Mouse (Mus musculus) cerebellum, postnatal 25 days (tissue): Measurements from ENCODE around the gene Sergef.

ENCODE experiments used
- DNase-seq, 2 experiments: peaks; one replicate each; pipeline ENCODE4 v3.0.0; 2021; ENCODE audit warnings: mixed read lengths in 2 of 2

The Sergef gene

DNA sequence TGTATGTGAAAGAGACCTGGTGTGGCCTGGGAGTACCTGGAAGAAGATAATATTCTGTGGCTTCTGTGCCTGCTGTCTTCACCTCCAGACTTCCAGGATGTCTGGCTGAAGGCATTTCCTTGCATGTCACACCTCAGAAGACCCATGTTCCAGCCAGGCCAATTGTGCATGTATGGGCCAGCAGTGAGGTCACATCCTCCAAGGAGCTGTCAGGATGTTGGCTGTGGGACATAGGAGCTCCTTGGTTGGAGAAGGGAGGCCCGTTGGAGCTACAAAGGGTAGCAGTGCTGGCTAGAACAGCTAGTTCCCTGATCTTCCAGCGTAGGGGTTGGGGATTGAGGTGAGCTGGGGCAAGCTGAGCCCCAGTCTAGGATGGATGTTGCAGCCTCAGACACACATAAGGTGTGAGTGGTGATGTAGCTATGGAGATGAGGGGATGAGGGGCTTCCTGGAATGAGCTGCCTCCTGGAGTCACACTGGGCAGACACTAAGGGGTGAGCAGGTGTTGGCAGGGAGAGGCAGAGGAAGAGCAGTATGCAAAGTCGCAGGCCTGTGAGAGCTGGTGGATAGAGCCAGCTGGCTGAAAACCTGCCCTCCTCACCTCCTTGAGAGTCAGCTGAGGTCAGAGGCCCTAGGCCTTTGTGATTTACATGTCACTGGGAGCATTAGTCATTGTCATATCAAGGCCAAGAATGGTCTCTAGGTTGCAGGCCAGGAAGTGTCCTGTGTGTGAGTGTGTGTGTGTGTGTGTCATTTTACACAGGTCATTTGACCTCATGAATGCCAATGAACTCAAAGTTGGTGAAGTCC lies 238.0 kb downstream of the Sergef start:
- peak; percentile 51 to 56 for DNase-seq

DNA sequence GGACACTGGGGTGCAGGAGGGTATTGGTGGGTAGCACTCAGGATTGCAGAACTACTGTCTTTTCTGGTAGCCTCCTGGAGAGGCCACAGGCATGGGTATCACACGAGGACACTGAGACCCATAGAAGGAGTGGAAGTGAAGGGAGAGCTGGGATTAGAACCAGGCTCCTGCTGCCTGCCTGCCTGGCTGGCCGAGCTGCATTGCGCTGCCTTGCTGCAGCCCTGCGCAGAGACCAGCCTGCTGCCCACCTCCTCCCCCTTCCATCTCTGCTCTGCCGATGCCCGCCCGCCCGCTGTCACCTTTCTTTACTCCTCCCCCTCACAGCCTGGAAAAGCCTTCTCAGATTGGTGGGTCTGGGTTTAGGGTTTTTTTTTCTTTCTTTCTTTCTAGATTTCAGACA lies 239.3 kb downstream of the Sergef start:
- DNase-seq, result peak; percentile 64 to 73

DNA sequence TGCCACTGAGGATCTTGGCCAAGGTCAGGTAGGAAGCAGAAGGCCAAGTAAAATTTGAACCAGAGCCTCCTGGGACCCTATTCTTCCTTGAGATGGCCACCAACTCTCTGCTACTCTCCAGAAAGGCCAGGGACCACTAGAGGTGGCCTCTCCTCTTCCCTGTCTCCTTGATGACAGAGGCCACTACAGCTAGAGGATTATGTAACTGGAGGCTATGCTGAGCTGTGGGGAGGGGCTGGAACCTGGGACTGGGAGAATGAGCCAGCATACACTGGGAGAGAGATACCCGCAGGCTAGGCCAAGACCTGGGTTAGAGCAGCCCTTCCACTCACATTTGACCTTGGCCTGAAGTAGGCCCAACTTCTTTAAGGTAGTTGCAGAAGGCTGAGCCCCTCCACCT lies 239.9 kb downstream of the Sergef start:
- peak; percentile 54 to 58 for DNase-seq

DNA sequence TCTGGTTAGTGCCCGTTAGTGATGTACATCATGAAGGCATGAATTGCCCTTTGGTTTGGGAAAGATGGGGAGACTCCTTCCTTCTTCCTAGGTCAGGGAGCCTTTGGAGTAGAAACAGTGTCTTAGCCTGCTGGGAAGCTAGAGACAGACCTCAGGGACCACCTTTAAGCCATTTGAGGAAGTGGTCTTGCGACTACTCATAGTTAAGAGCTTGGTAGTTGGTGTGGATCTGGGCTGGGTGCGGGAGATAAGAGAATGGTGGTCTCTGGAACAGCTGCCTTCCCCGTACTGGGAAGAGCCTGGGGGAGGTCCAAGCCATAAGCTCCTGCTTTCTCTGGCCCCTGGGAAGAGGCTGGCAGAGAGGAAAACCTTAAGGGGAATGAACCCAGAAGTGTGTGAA lies 241.0 kb downstream of the Sergef start:
- DNase-seq, result peak; percentile 28 to 31

DNA sequence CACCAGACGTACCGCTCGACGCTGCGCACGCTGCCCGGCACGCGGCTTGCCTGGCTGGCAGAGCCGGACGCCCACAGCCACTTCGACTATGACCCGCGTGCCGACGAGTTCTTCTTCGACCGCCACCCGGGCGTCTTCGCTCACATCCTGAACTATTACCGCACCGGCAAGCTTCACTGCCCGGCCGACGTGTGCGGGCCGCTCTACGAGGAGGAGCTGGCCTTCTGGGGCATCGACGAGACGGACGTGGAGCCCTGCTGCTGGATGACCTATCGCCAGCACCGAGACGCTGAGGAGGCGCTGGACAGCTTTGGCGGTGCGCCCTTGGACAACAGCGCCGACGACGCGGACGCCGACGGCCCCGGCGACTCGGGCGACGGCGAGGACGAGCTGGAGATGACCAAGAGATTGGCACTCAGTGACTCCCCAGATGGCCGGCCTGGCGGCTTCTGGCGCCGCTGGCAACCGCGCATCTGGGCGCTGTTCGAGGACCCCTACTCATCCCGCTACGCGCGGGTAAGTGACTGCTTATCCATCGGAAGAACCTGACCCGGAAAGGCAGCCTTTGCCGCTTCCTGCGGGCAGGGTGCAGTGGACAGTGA lies 241.8 kb downstream of the Sergef start:
- peak in 1 of 2 experiments; percentile 67 for DNase-seq

DNA sequence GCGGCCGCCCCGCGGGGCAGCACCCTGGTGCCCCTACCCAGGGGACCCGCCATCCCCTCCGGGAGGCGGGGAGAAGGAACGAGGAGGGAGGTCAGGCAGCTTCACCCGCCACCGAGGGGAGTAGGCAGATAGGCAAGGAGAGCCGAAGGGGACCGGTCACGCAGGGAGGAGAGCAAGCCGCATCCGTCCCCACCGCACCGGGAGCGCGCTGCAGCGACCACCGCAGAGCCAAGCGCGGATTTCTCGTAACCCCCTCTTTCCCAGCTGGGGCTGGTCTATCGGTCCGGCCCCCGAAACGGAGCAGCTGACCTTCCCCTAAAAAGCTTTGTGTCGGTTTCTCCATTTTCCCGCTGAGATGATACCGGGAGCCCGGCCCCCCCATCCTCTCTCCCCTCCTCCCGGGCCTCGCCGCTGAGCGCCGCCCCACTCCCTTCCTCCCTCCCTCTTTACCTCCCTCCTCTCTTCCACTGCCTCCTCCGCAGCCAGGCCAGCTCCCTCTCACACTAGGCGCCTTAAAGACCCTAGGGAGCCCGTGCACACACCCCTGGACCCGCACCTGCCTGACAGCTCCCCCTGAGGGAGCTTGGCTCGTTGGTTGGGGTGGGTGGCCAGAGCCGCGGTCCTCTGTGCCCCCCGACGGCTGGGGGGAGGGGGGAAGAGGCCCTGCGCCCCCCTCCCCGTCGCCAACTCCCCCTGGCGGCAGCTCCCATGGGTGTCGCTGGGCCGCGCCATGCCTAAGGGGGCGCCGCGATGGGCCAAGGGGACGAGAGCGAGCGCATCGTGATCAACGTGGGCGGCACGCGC lies 242.5 kb downstream of the Sergef start:
- peak; percentile 76 to 81 for DNase-seq

DNA sequence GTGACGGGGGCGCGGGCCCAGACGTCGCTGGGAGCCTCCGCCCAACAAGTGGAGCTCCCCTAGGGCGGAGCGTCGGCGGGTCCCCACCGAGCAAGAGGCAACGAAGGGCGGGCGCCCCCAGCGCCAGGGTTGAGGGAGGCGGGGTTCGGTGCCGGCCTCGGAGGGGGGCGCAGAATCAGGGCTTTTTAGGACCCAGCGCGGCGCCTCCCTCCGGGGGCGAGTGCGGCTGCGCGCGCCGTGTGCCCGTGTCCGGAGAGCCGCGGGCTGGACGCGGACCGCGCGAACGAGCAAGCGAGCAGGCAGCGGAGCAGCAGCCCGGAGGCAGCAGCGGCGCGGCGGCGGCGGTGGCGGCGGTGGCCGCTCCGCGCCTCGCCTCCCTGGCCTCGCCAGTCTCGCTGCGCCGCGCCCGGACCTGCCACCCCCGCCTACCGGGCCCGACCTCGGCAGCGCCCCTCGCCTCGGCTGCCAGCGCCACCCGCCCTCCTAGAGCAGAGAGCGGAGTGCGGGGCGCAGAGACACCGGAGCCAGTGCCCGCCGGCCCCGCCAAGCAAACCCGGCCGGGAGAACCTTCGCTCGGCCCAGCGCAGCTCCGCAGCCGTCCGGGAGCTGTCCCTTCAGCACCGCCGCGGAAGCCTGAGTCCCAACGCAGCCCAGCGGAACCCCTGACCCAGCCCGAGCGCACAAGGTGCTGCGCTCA lies 243.2 kb downstream of the Sergef start, which contains the start of gene Kcnc1:
Gene Kcnc1 (plus strand): TSS at position 267 of the 697 bp plus-strand sequence.
- DNase-seq, result peak; percentile 93 to 94

DNA sequence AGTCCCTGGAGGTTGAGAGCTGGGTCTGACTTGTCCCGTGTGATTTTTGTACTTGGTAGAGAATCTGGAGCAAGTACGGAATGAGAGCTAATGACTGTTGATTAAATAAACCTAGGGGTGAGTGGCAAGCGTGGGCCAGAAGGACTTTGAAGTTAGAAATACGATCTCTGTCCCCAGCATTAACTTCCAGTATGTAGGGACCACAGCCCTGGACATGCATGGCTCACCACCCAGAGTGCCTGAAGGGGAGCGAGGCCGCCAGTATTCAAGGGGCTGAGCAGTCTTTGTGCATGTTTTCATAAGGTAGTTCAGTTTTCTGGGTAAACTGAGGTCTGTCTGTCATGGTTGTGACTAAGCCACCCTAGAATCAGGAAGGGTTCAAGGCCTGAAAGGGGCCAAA lies 244.0 kb downstream of the Sergef start:
- DNase-seq, result peak in 1 of 2 experiments; percentile 52

DNA sequence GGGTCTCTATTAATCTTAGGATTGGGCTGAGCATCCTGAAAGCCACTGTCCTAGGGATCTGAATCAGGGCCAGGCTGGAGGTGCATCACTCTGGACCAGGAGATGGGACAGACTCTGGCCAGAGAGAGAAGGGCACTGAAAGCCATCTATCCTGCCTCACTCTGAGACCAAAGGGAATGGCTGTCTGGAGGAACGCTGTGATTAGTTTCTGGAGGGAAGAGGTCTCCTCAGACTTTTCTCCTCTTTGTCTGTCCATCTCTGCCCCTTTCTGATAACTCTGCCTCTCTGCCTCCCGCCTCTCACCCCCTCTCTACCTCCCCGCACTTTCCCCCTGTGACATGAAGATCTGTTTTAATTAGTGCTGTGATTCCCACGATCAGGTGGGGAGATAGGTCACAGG lies 244.7 kb downstream of the Sergef start:
- DNase-seq, result peak; percentile 48 to 49

DNA sequence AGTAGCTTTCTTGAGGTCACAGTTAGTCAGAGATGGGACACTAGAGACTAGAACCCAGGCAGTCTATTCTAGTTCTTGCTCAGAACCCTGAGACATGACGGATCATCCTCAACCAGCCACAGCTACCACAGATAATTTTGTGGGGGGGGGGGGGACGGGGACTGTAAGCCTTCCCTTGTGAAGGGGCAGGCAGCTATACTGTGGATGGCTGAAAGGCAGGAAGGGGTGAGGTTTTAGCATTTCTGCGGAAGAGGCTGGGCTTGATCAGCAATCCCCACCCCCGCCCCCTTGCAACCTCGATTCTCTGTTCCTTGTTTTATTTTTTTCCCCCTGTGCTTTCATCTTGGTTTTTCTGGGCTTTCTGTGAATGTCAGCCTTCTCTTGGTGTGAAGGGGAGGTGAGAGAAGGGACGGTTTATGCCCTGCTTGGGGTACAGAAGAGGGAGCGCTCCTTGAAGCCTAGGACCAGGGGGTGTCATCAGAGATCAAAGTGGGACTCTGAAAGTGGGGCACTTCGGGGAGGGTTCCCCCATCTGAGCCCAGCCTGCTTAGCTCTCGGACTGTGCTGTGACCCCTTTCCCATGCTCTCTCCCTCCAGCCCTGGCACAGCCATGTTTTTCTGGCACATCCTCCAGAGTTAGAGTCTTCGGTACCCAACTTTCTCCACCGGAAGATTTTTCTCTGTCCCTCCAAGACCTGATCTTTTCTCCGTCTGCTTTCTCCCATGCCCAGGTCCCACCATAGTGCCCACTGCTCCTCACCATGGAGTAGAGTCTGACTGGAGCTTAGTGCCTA lies 245.7 kb downstream of the Sergef start:
- DNase-seq, result peak; percentile 41 to 54
